Mouse (Mus musculus) CD8-positive naive resting alpha-beta T cell, adult 2 months (primary cell): ENCODE results near the gene Klk1b8.
"Not testable (repeated sequence)": the region's sequence is repeated elsewhere in the genome, so short reads cannot be mapped to it uniquely, and the experiment has no call there.

Experiments
- DNase-seq, 2 experiments: peaks; one replicate each; pipeline ENCODE4 v3.0.0; 2022; ENCODE audit warnings: low read depth in 2 of 2, low spot score in 2 of 2

Gene Klk1b8

GRCm38 (mm10) chr7:43950364-43950763, at the start of gene Klk1b8:
Klk1b8 (plus strand) TSS chr7:43950664.
- no peak for DNase-seq

DNA sequence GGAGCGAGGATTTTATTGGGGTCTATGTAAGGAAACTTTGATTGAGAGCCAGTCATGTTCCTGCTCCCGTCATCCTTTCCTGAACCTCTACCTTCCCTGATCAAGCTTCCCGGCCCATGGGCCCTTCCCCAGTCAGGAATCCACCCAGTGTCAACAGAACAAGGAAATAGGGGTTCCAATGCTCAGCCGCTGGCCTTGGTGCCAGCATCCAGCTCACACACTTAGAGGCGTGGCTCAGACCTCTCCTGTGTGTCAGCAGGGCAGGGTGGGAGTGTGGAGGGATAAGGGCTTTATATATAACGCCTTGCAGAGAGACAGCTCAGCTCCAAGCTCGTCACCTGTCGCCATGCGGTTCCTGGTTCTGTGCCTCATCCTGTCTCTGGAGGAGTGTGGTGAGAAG, 35.6 kb upstream of the Klk1b8 start:
- no peak for DNase-seq

GRCm38 (mm10) chr7:43918426-43918825, 32.0 kb upstream of the Klk1b8 start:
- no peak for DNase-seq

DNA sequence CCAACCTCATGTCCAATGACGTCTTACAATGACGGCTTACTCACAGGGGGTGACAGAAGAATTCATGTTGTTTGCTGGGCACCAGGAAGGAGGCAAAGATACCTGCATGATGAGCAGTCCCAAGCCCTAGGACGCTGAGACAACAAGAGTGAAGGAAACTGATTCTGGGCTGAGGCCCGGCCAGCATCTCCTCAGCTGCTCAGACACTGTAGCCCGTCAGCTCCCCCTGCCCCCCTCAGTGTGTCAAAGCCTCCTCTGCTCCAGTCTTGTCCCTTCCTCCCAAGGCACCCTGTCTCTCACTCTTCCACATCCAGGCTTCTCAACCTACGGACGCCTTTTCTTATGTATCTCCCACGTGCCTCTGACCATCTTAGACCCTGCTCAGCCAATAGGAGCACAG, 31.6 kb upstream of the Klk1b8 start:
- no peak for DNase-seq

- DNase-seq = peak; percentile 6 to 14
Measured at GRCm38 (mm10) chr7:43919559-43920451, 30.7 kb upstream of the Klk1b8 start.

- no peak for DNase-seq
Measured at GRCm38 (mm10) chr7:43920582-43920981, 29.9 kb upstream of the Klk1b8 start.

- DNase-seq = no peak
Measured at GRCm38 (mm10) chr7:43921087-43921486, 29.4 kb upstream of the Klk1b8 start.

GRCm38 (mm10) chr7:43921941-43922340, 28.5 kb upstream of the Klk1b8 start:
- no peak for DNase-seq

GRCm38 (mm10) chr7:43925985-43926384, 24.5 kb upstream of the Klk1b8 start:
- DNase-seq = no peak

- DNase-seq = no peak
Measured at GRCm38 (mm10) chr7:43928521-43928920, 21.9 kb upstream of the Klk1b8 start.

GRCm38 (mm10) chr7:43932337-43932736, 18.1 kb upstream of the Klk1b8 start:
- DNase-seq = no peak

DNA sequence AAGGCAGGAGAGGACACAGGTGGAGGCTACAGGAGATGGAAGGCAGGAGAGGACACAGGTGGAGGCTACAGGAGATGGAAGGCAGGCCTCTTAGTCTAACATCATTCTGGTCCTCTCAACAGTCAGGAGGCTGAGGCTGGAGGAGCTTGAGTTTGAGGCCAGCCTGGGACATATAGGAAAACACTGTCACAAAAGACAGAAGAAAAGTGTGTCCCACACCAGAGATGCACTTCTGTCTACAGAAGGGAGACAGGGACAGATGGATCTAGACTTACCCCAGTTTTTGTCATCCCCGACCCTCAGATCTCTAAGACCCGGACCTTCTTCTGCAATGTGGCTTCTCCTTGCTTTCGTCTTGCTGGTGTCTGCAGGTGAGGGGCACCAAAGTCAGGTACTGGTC, 17.0 kb upstream of the Klk1b8 start, which contains the start of gene Klk15:
Gene Klk15 (plus strand): TSS at position 301 of the 400 bp plus-strand sequence.
- no peak for DNase-seq

DNA sequence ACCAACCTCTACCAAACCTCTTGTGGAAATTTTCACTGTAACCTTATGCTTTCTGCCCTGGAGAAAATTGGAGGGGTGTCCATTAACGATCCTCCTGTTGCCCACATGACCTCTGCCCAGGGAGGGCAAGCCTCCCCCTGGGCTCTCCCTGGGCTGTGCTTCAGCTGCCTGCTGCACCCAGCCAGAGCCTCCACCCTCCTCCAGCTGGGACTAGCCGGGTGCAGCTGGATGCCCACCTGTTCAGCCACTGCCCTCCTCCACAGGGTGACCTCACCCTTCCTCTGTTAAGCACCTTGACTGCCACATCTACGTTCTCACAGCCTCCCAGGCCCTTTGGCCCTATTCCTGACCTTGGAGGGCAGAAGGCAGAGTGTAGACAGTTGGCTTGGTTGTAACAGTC, 15.7 kb upstream of the Klk1b8 start:
- no peak for DNase-seq

GRCm38 (mm10) chr7:43936551-43936950, 13.9 kb upstream of the Klk1b8 start:
- no peak for DNase-seq

DNA sequence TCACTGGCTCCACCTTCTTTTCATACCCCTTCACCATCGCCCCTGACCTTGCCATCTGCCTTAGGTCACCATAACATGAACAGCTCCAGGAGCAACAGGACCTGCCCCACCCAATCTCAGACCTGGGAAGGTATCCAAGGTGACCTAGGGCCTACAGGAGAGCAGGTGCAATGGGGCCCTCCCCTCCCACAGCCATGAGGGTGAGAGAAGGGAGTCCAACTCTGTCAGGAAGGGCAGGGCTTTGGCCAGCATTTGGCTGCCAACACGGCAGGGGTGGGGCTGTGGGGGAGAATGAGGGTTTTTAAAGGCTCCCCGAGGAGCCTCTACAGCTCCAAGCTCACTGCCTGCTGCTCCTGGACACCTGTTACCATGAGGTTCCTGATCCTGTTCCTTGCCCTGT, 8.2 kb upstream of the Klk1b8 start:
- DNase-seq = not testable (repeated sequence)

DNA sequence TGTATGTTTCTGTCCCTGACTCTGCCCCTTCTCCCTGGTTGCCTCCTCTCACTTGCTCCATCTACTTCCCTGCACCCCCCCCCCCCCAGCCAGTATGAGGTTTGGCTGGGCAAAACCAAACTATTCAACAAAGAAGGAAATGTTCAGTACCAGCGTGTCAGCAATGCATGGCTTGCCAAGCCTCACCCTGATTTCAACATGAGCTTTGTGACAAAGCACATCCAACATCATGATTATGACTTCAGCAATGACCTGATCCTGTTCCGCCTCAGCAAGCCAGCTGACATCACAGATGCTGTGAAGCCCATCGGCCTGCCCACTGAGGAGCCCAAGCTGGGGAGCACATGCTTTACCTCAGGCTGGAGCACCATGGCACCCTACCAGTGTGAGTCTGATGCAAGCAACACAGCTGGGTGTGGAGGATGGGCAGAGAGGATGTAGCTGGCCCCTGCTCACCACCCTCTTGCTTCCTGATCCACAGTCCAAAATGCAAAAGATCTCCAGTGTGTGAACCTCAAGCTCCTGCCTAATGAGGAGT, 5.7 kb upstream of the Klk1b8 start:
- DNase-seq = no peak

GRCm38 (mm10) chr7:43952703-43953102, 2.2 kb downstream of the Klk1b8 start:
- no peak for DNase-seq

DNA sequence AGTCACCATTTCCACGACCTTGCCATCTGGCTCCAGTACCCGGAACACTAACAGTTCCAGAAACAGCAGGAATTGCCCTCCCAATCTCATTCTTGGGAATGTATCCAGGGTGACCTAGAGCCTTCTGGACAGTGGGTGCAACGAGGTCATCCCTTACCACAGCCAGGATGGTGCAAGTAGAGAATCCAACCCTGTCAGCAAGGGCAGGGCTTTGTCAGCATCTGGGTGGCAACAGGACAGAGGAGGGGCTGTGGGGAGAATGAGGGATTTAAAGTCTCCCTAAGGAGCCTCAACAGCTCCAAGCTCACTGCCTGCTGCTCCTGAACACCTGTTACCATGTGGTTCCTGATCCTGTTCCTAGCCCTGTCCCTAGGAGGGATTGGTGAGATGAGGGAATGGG, 16.0 kb downstream of the Klk1b8 start, which contains the start of gene Klk1b1:
Gene Klk1b1 (plus strand): TSS at position 301 of the 400 bp plus-strand sequence.
- no peak for DNase-seq

- DNase-seq = no peak
Measured at GRCm38 (mm10) chr7:43967058-43967457, 16.6 kb downstream of the Klk1b8 start.

- no peak for DNase-seq
Measured at GRCm38 (mm10) chr7:43967612-43968011, 17.1 kb downstream of the Klk1b8 start.

GRCm38 (mm10) chr7:43975761-43976160, 25.3 kb downstream of the Klk1b8 start, which contains the start of gene Klk1b9:
Klk1b9 (plus strand) TSS chr7:43976061.
- DNase-seq = not testable (repeated sequence)

GRCm38 (mm10) chr7:43985657-43986056, 35.2 kb downstream of the Klk1b8 start:
- no peak for DNase-seq
